Mouse (Mus musculus) embryonic fibroblast, embryonic 13.5 days (primary cell): ENCODE results near the gene Arl2. TPM values are rescaled to one million over a fixed set of nuclear protein-coding genes. Genes with fewer than 3 reads are reported as not detected.

Experiments used
- H3K27ac ChIP-seq: 2 replicates; pipeline ENCODE4 v1.5.1; 2012; ENCODE audit warnings: low read length, control low read depth, inconsistent platforms; ENCODE audit not compliant: insufficient read depth
- H3K4me1 ChIP-seq: 2 replicates; pipeline ENCODE4 v1.6.1; 2011; ENCODE audit warnings: low read length; ENCODE audit not compliant: control insufficient read depth, insufficient read depth
- H3K4me3 ChIP-seq: 2 replicates; pipeline ENCODE4 v1.5.1; 2011; ENCODE audit warnings: mild to moderate bottlenecking, control low read depth, low read length; ENCODE audit not compliant: insufficient read depth
- CTCF ChIP-seq: IDR thresholded peaks from 2 replicates; pipeline ENCODE4 v1.5.1; 2011; ENCODE audit warnings: mild to moderate bottlenecking, control low read depth, low read length, moderate library complexity, borderline replicate concordance; ENCODE audit not compliant: insufficient read depth
- POLR2A ChIP-seq: IDR thresholded peaks from 2 replicates; pipeline ENCODE4 v1.6.1; 2011; ENCODE audit warnings: low read depth, mild to moderate bottlenecking, control low read depth, low read length, moderate library complexity
- polyA plus RNA-seq: library from polyadenylated mRNA; stranded (reverse); fragments of >200 nt; gene quantifications from 2 replicates; pipeline ENCODE4 v1.2.4, GENCODE M21; 2011; ENCODE audit warnings: low read depth; ENCODE audit not compliant: missing spikeins, insufficient read length

Gene Arl2
- polyA plus RNA-seq, 1 experiment, result 56.2 TPM

- no peak overlapping the region for H3K27ac ChIP-seq
- no peaks in the 10 kb centered on the region for H3K4me1 ChIP-seq
- TF ChIP-seq CTCF, result no peak
- no peak for TF ChIP-seq POLR2A
- peak overlapping the region; percentile 88 for H3K4me3 ChIP-seq
These were observed 25.1 kb downstream of the Arl2 start for GRCm38 (mm10) chr19:6116113-6116850.

GRCm38 (mm10) chr19:6113116-6113515 lies 28.2 kb downstream of the Arl2 start:
- H3K4me1 ChIP-seq, result no peaks in the 10 kb centered on the region
- no peak for TF ChIP-seq CTCF
- TF ChIP-seq POLR2A, result no peak
- H3K4me3 ChIP-seq, result no peak overlapping the region
- no peak overlapping the region for H3K27ac ChIP-seq

GRCm38 (mm10) chr19:6105586-6105985 lies 35.8 kb downstream of the Arl2 start, which contains the start of gene Naaladl1:
Gene Naaladl1 (plus strand): TSS chr19:6105782.
- TF ChIP-seq POLR2A, result no peak
- TF ChIP-seq CTCF, result no peak
- no peaks in the 10 kb centered on the region for H3K4me1 ChIP-seq
- no peak within 1 kb of the TSS for H3K27ac ChIP-seq

GRCm38 (mm10) chr19:6104476-6104875 lies 36.9 kb downstream of the Arl2 start:
- H3K4me3 ChIP-seq, result no peak overlapping the region

More at GRCm38 (mm10) chr19:6105586-6105985, 35.8 kb downstream of the Arl2 start, which contains the start of gene Naaladl1:
- no peak within 1 kb of the TSS for H3K4me3 ChIP-seq

GRCm38 (mm10) chr19:6102169-6102853 lies 39.0 kb downstream of the Arl2 start:
- TF ChIP-seq CTCF, result no peak
- TF ChIP-seq POLR2A, result no peak
- Histone ChIP-seq H3K27ac (no peak overlapping the region), H3K4me3 (no peak overlapping the region), H3K4me1 (no peaks in the 10 kb centered on the region)

More at GRCm38 (mm10) chr19:6104476-6104875, 36.9 kb downstream of the Arl2 start:
- no peak for TF ChIP-seq POLR2A
- TF ChIP-seq CTCF, result no peak
- Histone ChIP-seq H3K27ac (no peak overlapping the region), H3K4me1 (no peaks in the 10 kb centered on the region)

- no peak for TF ChIP-seq POLR2A
- no peak for TF ChIP-seq CTCF
- Histone ChIP-seq H3K4me3 (no peak overlapping the region), H3K27ac (no peak overlapping the region), H3K4me1 (no peaks in the 10 kb centered on the region)
These were observed 40.2 kb downstream of the Arl2 start for GRCm38 (mm10) chr19:6101186-6101585.

GRCm38 (mm10) chr19:6097847-6098246 lies 43.5 kb downstream of the Arl2 start:
- no peak overlapping the region for H3K4me3 ChIP-seq
- TF ChIP-seq POLR2A, result no peak
- no peak for TF ChIP-seq CTCF
- H3K4me1 ChIP-seq, result no peaks in the 10 kb centered on the region
- H3K27ac ChIP-seq, result no peak overlapping the region

- Histone ChIP-seq H3K27ac (no peak within 1 kb of the TSS), H3K4me3 (no peak within 1 kb of the TSS), H3K4me1 (no peaks in the 10 kb centered on the region)
- TF ChIP-seq POLR2A, result no peak
- no peak for TF ChIP-seq CTCF
These were observed 47.2 kb downstream of the Arl2 start, which contains the start of gene AC131692.1 for GRCm38 (mm10) chr19:6094119-6094518. Gene AC131692.1 (plus strand): TSS chr19:6094419.

- peaks cover 1% of the 10 kb centered on the region; the same call in 1 of the 2 replicates for H3K4me1 ChIP-seq
- H3K27ac ChIP-seq, result no peak overlapping the region
- H3K4me3 ChIP-seq, result no peak overlapping the region
- TF ChIP-seq POLR2A (no peak), CTCF (no peak)
These were observed 52.5 kb downstream of the Arl2 start for GRCm38 (mm10) chr19:6088841-6089240.
